Mouse (Mus musculus): ENCODE measurements around the gene Nol3.
A peak's percentile ranks its signal among the peaks of the same experiment; 100 is the strongest.
"Not testable (repeated sequence)": the region's sequence is repeated elsewhere in the genome, so short reads cannot be mapped to it uniquely, and the experiment has no call there.

Nol3 gene

GRCm38 (mm10) chr8:105275840-105276239 lies at the start of gene Nol3:
Nol3 (plus strand) TSS chr8:105276140.
- DNase-seq (ENCODE audit: low read depth) = no peak

DNA sequence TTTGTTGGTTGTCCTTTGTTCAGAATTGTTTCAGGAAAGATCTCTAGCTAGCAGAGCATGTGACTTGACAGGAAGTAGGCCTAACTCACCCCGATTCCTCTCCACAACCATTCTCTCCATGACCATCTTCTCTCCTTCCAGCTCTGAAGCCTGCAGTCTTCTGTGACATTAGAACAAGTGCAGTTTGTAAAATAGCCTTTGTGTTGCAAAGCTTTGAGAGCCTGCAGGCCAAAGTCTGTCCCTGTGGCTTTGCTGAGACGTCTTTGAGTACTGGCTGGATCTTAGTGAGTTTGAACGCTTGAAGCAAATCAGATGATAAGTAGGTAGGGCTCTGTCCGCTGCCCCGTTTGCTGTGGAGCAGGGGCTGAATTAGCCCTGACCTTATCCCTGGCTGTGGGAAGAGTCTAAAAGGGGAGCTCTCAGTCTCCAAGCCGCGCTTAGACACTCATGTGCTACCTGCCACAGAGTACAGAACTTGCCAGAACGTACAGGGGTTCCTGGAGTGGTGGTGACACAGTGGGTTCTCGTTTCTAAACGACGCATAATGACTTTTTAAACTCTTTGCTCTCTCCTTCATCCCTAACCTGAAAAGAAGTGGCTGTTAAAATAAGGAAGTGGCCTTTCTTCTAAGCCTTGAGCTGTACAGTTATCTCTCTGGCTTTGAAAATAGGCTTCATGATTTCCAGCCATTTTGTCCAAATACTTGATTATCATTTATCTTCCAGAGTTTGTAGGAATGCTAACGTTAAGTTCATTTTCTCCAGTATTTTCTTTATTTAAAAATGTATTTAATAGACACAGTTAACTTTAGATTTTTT lies 44.2 kb upstream of the Nol3 start:
- DNase-seq (ENCODE audit: low read depth) = no peak

GRCm38 (mm10) chr8:105232321-105232693 lies 43.6 kb upstream of the Nol3 start:
- DNase-seq (ENCODE audit: low read depth) = not testable (repeated sequence)

- no peak for DNase-seq (ENCODE audit: low read depth)
These were observed 42.6 kb upstream of the Nol3 start for GRCm38 (mm10) chr8:105233126-105233935.

GRCm38 (mm10) chr8:105235206-105235605 lies 40.7 kb upstream of the Nol3 start:
- DNase-seq (ENCODE audit: low read depth) = no peak

DNA sequence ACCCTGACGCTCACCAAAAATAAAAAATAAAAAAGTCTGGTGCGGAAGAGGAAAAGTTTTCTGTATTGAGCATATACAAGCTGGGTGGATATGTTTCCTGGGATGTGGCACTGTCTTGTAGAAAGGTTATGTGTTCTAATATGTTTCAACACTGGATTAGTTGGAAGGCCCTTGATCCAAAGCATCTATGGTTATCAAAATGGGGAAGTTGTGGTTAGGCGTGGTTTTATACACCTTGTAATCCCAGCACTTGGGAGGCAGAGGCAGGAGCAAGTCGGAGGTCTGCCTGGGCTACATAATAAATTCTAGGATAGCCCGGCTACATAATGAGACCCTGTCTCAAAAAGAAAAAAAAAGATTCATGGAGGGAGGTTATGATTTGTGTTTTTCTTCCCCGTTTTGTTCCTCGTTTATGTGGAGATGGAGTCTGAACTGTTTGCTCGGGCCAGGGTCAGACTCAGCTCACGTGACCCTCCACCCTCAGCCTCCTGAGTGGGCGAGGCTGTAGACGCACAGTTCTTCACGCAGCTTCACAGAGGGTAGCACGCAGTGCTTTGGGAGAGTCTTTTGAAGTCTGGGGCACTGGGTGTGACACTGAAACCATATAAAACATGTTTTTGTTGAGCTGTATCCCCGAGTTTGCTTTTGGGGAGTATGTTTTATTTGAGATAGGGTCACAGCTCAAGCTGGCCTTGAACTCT lies 38.3 kb upstream of the Nol3 start:
- DNase-seq (ENCODE audit: low read depth) = no peak

DNA sequence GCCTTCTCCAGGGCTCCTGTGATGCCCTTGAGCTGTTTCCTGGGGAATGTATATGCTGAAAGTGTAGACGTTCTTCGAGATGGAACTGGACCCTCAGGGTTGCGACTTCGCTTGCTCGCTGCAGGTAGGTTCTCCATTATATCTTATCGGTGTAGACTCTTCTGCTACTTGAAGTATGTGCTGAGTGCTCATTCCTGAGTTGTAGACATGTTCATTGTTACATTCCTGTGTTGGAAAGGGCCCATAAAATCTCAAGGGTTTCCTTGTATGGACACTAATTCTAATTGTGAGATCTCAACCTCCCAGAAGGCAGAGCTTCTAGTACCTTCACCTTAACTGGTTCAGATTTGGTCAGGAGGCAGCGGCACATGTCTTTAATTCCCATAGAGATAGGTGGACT lies 34.9 kb upstream of the Nol3 start:
- DNase-seq (ENCODE audit: low read depth) = no peak

DNA sequence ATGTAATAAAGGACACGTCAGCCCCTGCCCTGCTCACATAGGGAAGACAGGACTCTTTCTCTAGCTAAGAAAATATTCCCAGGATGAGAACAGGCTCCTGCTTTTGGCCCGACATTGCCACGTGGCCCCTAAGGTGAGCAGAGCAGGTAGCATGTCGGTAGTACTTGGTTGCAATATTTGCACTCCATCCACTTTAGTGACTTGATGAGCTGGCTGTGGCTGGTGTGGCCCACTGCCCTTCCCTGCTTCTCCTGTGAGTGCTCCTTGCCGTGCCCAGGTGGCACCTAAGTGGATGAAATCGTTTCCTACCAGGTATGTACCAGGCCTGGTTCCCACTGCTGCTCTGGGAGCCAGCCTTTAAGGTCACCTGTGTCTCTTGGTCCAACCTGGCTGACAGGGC lies 24.0 kb upstream of the Nol3 start:
- no peak for DNase-seq (ENCODE audit: low read depth)

GRCm38 (mm10) chr8:105252680-105253537 lies 23.0 kb upstream of the Nol3 start:
- DNase-seq (ENCODE audit: low read depth) = no peak

DNA sequence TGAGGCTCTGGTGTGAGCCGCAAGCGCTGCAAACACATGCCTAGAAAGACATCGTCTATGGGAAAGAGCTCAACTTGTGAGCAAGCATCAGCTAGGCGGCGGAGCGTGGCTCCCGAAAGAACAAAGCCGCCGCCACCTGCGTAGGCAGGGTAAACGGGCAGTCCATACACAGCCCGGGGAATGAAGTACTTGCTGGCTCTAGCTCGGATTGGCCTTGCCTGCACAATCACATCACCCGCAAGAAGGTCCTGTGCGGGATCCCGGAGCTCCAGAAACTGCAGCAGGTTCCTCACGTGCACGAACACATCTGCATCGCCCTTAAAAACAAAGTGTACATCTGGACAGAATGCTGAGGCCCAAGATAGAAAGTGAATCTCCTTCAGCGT lies 22.2 kb upstream of the Nol3 start:
- DNase-seq (ENCODE audit: low read depth) = no peak

DNA sequence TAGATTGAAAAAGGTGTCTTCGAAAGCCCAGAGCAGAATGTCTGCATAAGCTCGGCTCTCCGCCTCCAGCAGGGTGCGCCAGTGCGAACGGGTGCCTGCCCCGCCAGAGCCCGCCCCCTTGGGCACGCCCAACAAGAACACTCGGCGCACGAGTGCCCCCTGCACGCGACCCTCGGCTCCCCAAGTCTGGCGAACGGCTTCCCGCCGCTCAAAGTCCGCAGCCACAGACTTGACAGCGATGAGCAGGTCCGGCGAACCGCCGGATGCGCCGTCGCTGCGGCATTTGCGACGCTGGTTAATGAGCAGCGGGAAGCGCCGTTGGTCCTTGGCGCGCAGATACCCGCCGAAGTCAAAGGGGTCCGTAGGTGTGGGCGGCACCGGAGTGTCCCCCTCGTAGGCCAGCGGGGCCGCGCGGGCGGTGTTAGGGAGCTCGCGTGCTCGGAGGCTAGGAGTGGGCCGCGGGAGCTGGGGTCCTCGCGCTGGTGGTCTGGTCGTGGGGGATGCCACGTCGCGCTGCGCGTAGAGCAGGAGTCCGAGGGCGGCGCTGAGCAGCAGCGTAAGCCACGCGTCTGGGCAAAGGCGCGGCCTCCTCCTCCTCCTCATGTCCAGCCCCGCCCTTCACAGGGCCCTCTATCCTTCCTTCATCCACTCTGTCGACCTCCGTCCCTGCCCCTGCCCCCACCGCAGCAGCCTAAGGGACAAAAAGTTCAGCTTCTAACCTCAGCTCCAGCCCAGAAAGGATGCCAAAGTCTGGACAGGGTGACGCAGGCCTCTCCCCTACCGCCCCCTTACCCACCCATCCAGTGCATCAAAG lies 21.6 kb upstream of the Nol3 start:
- DNase-seq (ENCODE audit: low read depth) = peak; percentile 81

DNA sequence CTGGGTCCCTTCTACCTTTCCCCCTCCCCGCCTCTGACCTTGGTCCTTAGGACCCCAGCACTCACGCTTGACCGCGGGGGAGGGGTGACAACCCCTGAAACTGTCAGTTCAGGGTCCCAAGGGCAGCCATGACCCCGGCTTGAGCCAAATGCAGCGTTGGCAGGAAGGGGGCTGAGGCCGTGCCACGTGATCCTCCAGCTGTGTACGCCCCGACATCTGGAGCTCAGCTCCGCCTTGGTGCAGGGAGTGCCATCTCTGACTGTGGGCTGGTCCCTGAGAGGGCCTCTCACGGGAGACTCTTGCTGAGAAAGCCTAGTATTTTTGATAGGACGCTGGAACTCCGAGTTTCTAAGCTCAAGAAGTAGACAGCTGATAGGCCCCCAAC lies 21.0 kb upstream of the Nol3 start, which contains the start of gene B3gnt9:
Gene B3gnt9 (minus strand): TSS at position 188 of the 385 bp plus-strand sequence.
- DNase-seq (ENCODE audit: low read depth) = peak; percentile 74

GRCm38 (mm10) chr8:105257318-105258114 lies 18.4 kb upstream of the Nol3 start:
- DNase-seq (ENCODE audit: low read depth) = no peak

- DNase-seq (ENCODE audit: low read depth) = no peak
These were observed 16.8 kb upstream of the Nol3 start for GRCm38 (mm10) chr8:105258911-105259720.

GRCm38 (mm10) chr8:105259721-105260320 lies 16.1 kb upstream of the Nol3 start:
- DNase-seq (ENCODE audit: low read depth) = no peak

DNA sequence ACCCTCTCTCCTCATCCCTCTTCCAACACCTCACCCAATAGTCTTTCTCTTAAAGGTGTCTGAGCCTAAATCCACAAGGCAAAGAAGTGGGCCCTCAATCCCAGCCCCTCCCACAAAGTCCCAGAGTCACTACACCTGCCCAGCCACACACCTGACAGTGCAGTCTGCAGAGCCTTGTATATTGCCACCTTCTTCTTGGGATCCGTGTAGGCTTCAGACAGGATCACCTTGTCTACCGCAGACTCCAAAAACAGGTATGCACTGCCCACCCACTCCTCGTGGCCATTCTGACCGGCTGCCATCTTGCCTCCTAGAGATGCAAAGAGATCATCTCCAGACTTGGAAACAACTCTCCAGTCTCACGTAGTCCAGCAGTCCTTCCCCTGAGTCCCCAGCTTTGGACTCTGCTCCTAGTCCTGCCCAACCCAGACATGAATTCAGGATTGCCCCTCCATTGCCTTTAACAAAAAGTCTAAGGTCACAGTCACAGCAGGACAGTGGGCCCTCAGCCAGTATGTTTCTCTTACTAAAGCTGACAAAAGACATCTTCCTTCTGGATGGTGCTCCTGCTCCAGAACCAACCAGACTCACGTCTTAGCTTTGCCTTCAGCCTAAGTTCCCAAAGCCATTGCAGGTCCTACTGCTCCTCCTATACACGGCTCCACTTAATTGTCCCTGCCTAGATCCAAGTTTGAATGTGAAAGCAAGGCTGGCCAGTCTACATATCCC lies 15.4 kb upstream of the Nol3 start:
- no peak for DNase-seq (ENCODE audit: low read depth)

DNA sequence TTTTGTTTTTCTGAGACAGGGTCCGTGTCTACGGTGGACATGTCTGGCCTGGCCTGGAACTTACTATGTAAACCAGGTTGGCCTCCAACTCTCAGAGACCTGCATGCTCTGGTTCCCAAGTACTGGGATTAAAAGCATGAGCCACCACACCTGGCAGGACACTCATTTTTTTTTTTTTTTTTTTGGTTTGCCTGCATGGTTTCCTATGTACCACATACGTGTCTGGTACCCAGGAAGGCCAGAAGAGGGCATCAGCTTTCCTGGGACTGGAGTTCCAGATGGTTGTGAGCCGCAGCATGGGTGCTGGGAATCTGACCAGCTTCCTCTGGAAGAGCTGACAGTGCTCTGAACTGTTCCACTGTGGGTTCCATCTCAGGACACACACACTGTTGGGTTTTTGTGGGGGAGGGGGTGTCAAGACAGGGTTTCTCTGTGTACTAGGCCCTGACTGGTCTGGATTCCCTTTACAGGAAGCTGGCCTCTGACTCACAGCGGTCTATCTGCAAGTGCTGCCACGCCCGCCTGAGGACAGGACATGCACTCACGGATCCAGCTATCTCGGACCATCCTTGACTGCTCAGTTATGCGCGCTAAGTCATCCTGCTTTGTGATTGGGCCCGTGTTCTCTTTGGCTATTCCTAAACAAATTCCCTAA lies 14.5 kb upstream of the Nol3 start:
- no peak for DNase-seq (ENCODE audit: low read depth)
